15 mouse cellular contexts compared by ENCODE assay signal in genomic region chr2:131933598-131933997, GRCm38 (mm10). TPM values are rescaled to one million over a fixed set of nuclear protein-coding genes. Genes with fewer than 3 reads are reported as not detected.
DNase-seq lines count a peak whose midpoint lies in the region; ATAC-seq and TF ChIP-seq lines count a peak whose summit lies in the region.
"Had no signal": no experiment of that assay in that cellular context is flagged by ENCODE, and none has a peak within 500 bp of the region (broad histone marks: within the 10 kb centered on the region; RNA-seq: fewer than 3 reads in every experiment).

No protein-coding gene starts in this region.

- H3K9ac ChIP-seq in heart, adult 2 months (ENCODE audit: low read depth, low read length), result no peak overlapping the region
- H3K9ac ChIP-seq in neural tube, embryonic 15.5 days (replicated peaks), result no peak overlapping the region; the same call in 1 of the 2 replicates
- H3K9ac ChIP-seq: liver, embryonic 12.5 days; midbrain, embryonic 12.5 days had no signal

- 51% methylated on average over 3 of the region's 3 CpGs for WGBS in heart, adult 2 months
- 70% methylated on average over 3 of the region's 3 CpGs for WGBS in neural tube, embryonic 15.5 days

- H3K4me3 ChIP-seq in heart, adult 2 months, result no peak overlapping the region
- no peak overlapping the region for H3K4me3 ChIP-seq in neural tube, embryonic 15.5 days (replicated peaks)
- H3K4me3 ChIP-seq: liver, embryonic 12.5 days; midbrain, embryonic 12.5 days had no signal

- no peak overlapping the region for H3K27ac ChIP-seq in heart, adult 2 months
- H3K27ac ChIP-seq in neural tube, embryonic 15.5 days (replicated peaks), result peak overlapping the region; percentile 20; the same call in 1 of the 2 replicates
- H3K27ac ChIP-seq: liver, embryonic 12.5 days; midbrain, embryonic 12.5 days had no signal

- intact Hi-C loops in heart, adult 2 months (cut with DNase I), result no loop called here

- no peak for TF ChIP-seq CTCF in heart, adult 2 months (IDR thresholded peaks at IDR 0.05)

- no peak for TF ChIP-seq POLR2A in heart, adult 2 months (IDR thresholded peaks at IDR 0.05; ENCODE audit: insufficient read depth, low read depth, low read length)

- TF ChIP-seq EP300 in heart, adult 2 months (IDR thresholded peaks at IDR 0.05; ENCODE audit: insufficient read depth, low read depth, low read length), result no peak

- DNase-seq in heart, adult 11 months, result peak; percentile 91
- DNase-seq in heart, adult 2 months, result no peak
- peak; percentile 26 to 51 for DNase-seq in kidney, adult 8-10 months
- no peak for DNase-seq in kidney, postnatal 10 days
- no peak for DNase-seq in neural tube, embryonic 10.5 days (ENCODE audit: extremely low spot score, low spot score)
- DNase-seq in thymus, postnatal 25 days, result no peak
- DNase-seq in urinary bladder, postnatal 36 days (ENCODE audit: low spot score in 2 of 2), result no peak
- DNase-seq: adrenal gland, postnatal 25 days; cerebellum, postnatal 25 days had no signal

- no peaks in the 10 kb centered on the region for H3K79me2 ChIP-seq in heart, adult 2 months (replicated peaks; ENCODE audit: control insufficient read depth, insufficient read depth, low read length)

- H3K27me3 ChIP-seq in heart, adult 2 months (ENCODE audit: control insufficient read depth, insufficient read depth, low read length), result no peaks in the 10 kb centered on the region
- H3K27me3 ChIP-seq in neural tube, embryonic 15.5 days (replicated peaks), result no peaks in the 10 kb centered on the region
- H3K27me3 ChIP-seq: liver, embryonic 12.5 days; midbrain, embryonic 12.5 days had no signal

- H3K4me2 ChIP-seq in neural tube, embryonic 15.5 days, result no peak overlapping the region
- H3K4me2 ChIP-seq: liver, embryonic 12.5 days; midbrain, embryonic 12.5 days had no signal

- H3K4me1 ChIP-seq in heart, adult 2 months (ENCODE audit: control insufficient read depth, insufficient read depth, low read length), result peaks cover 6% of the 10 kb centered on the region
- H3K4me1 ChIP-seq in neural tube, embryonic 15.5 days, result peaks cover 9% of the 10 kb centered on the region; the same call in 1 of the 2 replicates

- H3K9me3 ChIP-seq in neural tube, embryonic 15.5 days (replicated peaks), result no peaks in the 10 kb centered on the region
- H3K9me3 ChIP-seq: liver, embryonic 12.5 days; midbrain, embryonic 12.5 days had no signal

- ATAC-seq in neural tube, embryonic 15.5 days (ENCODE audit: low FRiP score), result no peak
- ATAC-seq: liver, embryonic 12.5 days had no signal

- H3K36me3 ChIP-seq in heart, adult 2 months (ENCODE audit: control insufficient read depth, insufficient read depth, low read length), result no peaks in the 10 kb centered on the region
- H3K36me3 ChIP-seq in neural tube, embryonic 15.5 days, result peaks cover 21% of the 10 kb centered on the region

RNA-seq across cellular contexts. Expression of gene Prnd, which starts 17.1 kb away (rescaled TPM):
- total RNA-seq in heart, adult 2 months (2021), result 1 to 10 TPM in 1 of 2 experiments, under 1 TPM in 1; 0.65 to 1.2 TPM
- polyA plus RNA-seq in heart, adult 2 months (2012; rRNA removed), result 3.8 and 9.9 TPM in 2 replicates
- polyA plus RNA-seq in neural tube, embryonic 15.5 days (2015; fragmentation: Nextera tagmentation; extraction: Ambion mirVana), result 9.5 and 15.1 TPM in 2 replicates
- total RNA-seq: adrenal gland, postnatal 25 days had no signal

RNA-seq across cellular contexts. Expression of gene Prn, which starts 23.8 kb away (rescaled TPM):
- total RNA-seq in heart, adult 2 months (2021), result under 1 TPM in 1 of 2 experiments, not detected in 1; 0.23 TPM
- not detected in 2 replicates for polyA plus RNA-seq in heart, adult 2 months (2012; rRNA removed)
- not detected in 2 replicates for polyA plus RNA-seq in neural tube, embryonic 15.5 days (2015; fragmentation: Nextera tagmentation; extraction: Ambion mirVana)
- polyA plus RNA-seq: C2C12; gonadal fat pad, adult 2 months; liver, embryonic 12.5 days; midbrain, embryonic 12.5 days; spleen, adult 2 months had no signal

RNA-seq across cellular contexts. Expression of gene Prnp, which starts 23.9 kb away (rescaled TPM):
- 100 to 1,000 TPM; 109 to 129 TPM for total RNA-seq in heart, adult 2 months (2021)
- polyA plus RNA-seq in heart, adult 2 months (2012; rRNA removed), result 101 and 110 TPM in 2 replicates
- 141 and 148 TPM in 2 replicates for polyA plus RNA-seq in neural tube, embryonic 15.5 days (2015; fragmentation: Nextera tagmentation; extraction: Ambion mirVana)

Comparison
In these comparisons a context has a peak if more than half of its experiments do, and no peak if none do; other contexts are left out.
1. DNase-seq: peak in heart, adult 11 months (single experiment) and kidney, adult 8-10 months (2 of 2); none in heart, adult 2 months (0 of 2), kidney, postnatal 10 days (single experiment), neural tube, embryonic 10.5 days (single experiment), thymus, postnatal 25 days (single experiment) and urinary bladder, postnatal 36 days (0 of 2).